Mouse (Mus musculus): Measurements from ENCODE around the gene Gm11627.
"Not testable (repeated sequence)": the region's sequence is repeated elsewhere in the genome, so short reads cannot be mapped to it uniquely, and the experiment has no call there.

Gene Gm11627

GRCm38 (mm10) chr11:102602816-102603495 lies 23.7 kb upstream of the Gm11627 start:
- no peak for DNase-seq

- DNase-seq, result no peak
Observed at GRCm38 (mm10) chr11:102599912-102600311, 20.7 kb upstream of the Gm11627 start.

- DNase-seq, result no peak
Observed at GRCm38 (mm10) chr11:102595341-102595820, 16.1 kb upstream of the Gm11627 start.

- DNase-seq, result no peak
Observed at GRCm38 (mm10) chr11:102587554-102587953, 8.3 kb upstream of the Gm11627 start.

- no peak for DNase-seq
Observed at GRCm38 (mm10) chr11:102586445-102587130, 7.3 kb upstream of the Gm11627 start.

- DNase-seq, result no peak
Observed at GRCm38 (mm10) chr11:102582736-102583135, 3.5 kb upstream of the Gm11627 start.

GRCm38 (mm10) chr11:102582016-102582610 lies 2.9 kb upstream of the Gm11627 start:
- DNase-seq, result no peak

GRCm38 (mm10) chr11:102581281-102582015 lies 2.2 kb upstream of the Gm11627 start:
- DNase-seq, result no peak

GRCm38 (mm10) chr11:102580034-102580330 lies 721 bp upstream of the Gm11627 start:
- no peak for DNase-seq

GRCm38 (mm10) chr11:102578341-102579118 lies 731 bp downstream of the Gm11627 start:
- DNase-seq, result peak; percentile 51

GRCm38 (mm10) chr11:102576050-102576754 lies 3.1 kb downstream of the Gm11627 start:
- DNase-seq, result no peak

- DNase-seq, result no peak
Observed at GRCm38 (mm10) chr11:102575034-102575433, 4.2 kb downstream of the Gm11627 start.

GRCm38 (mm10) chr11:102572866-102573663 lies 6.2 kb downstream of the Gm11627 start:
- peak; percentile 80 for DNase-seq

- no peak for DNase-seq
Observed at GRCm38 (mm10) chr11:102568756-102569377, 10.4 kb downstream of the Gm11627 start.

- DNase-seq, result no peak
Observed at GRCm38 (mm10) chr11:102568191-102568590, 11.1 kb downstream of the Gm11627 start.

- no peak for DNase-seq
Observed at GRCm38 (mm10) chr11:102567723-102568122, 11.5 kb downstream of the Gm11627 start.

GRCm38 (mm10) chr11:102567157-102567556 lies 12.1 kb downstream of the Gm11627 start:
- no peak for DNase-seq

GRCm38 (mm10) chr11:102566290-102566689 lies 13.0 kb downstream of the Gm11627 start:
- DNase-seq, result no peak

- DNase-seq, result no peak
Observed at GRCm38 (mm10) chr11:102565741-102566140, 13.5 kb downstream of the Gm11627 start.

GRCm38 (mm10) chr11:102564952-102565671 lies 14.1 kb downstream of the Gm11627 start:
- not testable (repeated sequence) for DNase-seq

Measured in cerebellum, adult 8-10 months (tissue).